Mouse (Mus musculus): ENCODE measurements around the gene Adap2.
A peak's percentile ranks its signal among the peaks of the same experiment; 100 is the strongest.
"Not testable (repeated sequence)": the region's sequence is repeated elsewhere in the genome, so short reads cannot be mapped to it uniquely, and the experiment has no call there.

The Adap2 gene

GRCm38 (mm10) chr11:80161041-80161440 is 7.1 kb downstream of the Adap2 start:
- no peak for DNase-seq

- no peak for DNase-seq
These were observed 9.6 kb downstream of the Adap2 start for GRCm38 (mm10) chr11:80163362-80164116.

- no peak for DNase-seq
These were observed 10.3 kb downstream of the Adap2 start for GRCm38 (mm10) chr11:80164224-80164623.

- DNase-seq = no peak
These were observed 14.2 kb downstream of the Adap2 start for GRCm38 (mm10) chr11:80168121-80168520.

GRCm38 (mm10) chr11:80168611-80169249 is 14.8 kb downstream of the Adap2 start:
- DNase-seq = no peak

- DNase-seq = no peak
These were observed 15.7 kb downstream of the Adap2 start for GRCm38 (mm10) chr11:80169629-80170028.

- DNase-seq = no peak
These were observed 16.4 kb downstream of the Adap2 start for GRCm38 (mm10) chr11:80170351-80170750.

GRCm38 (mm10) chr11:80171884-80172283 is 18.0 kb downstream of the Adap2 start:
- no peak for DNase-seq

- DNase-seq = no peak
These were observed 20.2 kb downstream of the Adap2 start for GRCm38 (mm10) chr11:80173963-80174670.

GRCm38 (mm10) chr11:80176911-80177895 is 23.3 kb downstream of the Adap2 start:
- DNase-seq = peak in 1 of 2 experiments; percentile 34

- no peak for DNase-seq
These were observed 24.4 kb downstream of the Adap2 start for GRCm38 (mm10) chr11:80178316-80178715.

- peak; percentile 22 to 23 for DNase-seq
These were observed 27.3 kb downstream of the Adap2 start for GRCm38 (mm10) chr11:80181021-80181749.

GRCm38 (mm10) chr11:80183054-80183704 is 29.3 kb downstream of the Adap2 start:
- not testable (repeated sequence) for DNase-seq

- DNase-seq = peak; percentile 96 to 97
These were observed 29.9 kb downstream of the Adap2 start, which contains the start of gene Rnf135 for GRCm38 (mm10) chr11:80183705-80184255. Rnf135 (plus strand) TSS chr11:80183851.

- DNase-seq = no peak
These were observed 30.7 kb downstream of the Adap2 start for GRCm38 (mm10) chr11:80184531-80185071.

GRCm38 (mm10) chr11:80185441-80185976 is 31.6 kb downstream of the Adap2 start:
- DNase-seq = not testable (repeated sequence)

- DNase-seq = no peak
These were observed 36.4 kb downstream of the Adap2 start for GRCm38 (mm10) chr11:80190280-80190679.

GRCm38 (mm10) chr11:80193827-80194226 is 39.9 kb downstream of the Adap2 start:
- DNase-seq = no peak

- DNase-seq = no peak
These were observed 42.4 kb downstream of the Adap2 start for GRCm38 (mm10) chr11:80196351-80196750.

- DNase-seq = no peak
These were observed 45.4 kb downstream of the Adap2 start for GRCm38 (mm10) chr11:80199316-80199715.
